Mouse (Mus musculus): ENCODE measurements around the gene Tnpo3. TPM values are rescaled to one million over a fixed set of nuclear protein-coding genes. Genes with fewer than 3 reads are reported as not detected.

Tnpo3 gene
- 26.8 and 31.5 TPM in 2 replicates for total RNA-seq (2014; rRNA removed)
- polyA plus RNA-seq (2012; rRNA removed) = 33.3 and 34.7 TPM in 2 replicates

DNA sequence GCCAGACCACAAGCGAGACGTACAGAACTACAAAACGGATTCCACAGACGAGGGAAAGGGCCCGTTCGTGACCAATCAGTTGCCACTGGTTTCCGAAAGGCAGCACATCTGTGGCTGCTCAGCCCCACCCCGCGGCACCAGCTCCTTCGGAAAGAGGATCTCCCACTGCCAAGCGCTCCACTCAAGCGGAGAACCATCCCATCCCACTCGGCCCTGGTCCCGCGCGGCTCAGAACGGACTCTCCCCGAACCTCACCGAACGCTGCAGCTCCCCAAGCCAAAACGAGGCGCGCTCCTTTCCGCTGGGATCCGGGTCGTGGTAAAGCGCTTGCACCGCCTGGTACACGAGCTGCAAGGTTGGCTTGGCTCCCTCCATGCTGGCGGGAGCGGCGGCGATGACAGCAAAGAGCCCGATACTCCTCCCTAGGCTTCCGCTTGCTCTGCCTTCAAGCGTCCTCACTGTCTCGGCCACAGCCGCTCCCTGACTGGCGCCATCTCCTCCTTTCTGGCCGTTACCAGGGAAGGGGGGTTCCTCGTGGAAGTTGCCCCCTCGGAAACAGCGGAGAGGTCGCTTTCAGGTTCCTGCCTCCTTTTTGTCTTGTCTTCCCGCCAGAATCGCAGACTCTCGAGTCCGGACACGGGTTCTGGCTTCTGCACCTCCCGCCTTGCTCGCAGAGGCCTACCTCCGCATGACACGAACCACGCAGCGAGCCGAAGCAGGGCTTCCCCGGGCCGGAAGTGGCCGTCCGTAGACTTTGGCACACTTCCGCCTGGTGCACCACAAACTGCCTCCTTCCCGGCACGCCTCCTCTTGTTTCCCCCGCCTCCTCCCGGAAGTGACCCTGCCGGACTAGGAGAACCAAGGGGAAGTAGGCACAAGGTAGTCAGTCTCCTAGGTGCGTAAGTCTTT is at the start of gene Tnpo3:
Gene Tnpo3 (minus strand): TSS at position 777 of the 909 bp plus-strand sequence.
- Histone ChIP-seq H3K4me1 (ENCODE audit: control insufficient read depth, insufficient read depth, low read length) (peaks cover 7% of the 10 kb centered on the region; the same call in 1 of the 2 replicates), H3K27me3 (ENCODE audit: control insufficient read depth, insufficient read depth, low read length) (no peaks in the 10 kb centered on the region), H3K27ac (replicated peaks; ENCODE audit: insufficient read depth, low read depth, low read length) (peak within 1 kb of the TSS; percentile 90), H3K9ac (ENCODE audit: low read depth, low read length) (peak within 1 kb of the TSS; percentile 84), H3K36me3 (ENCODE audit: control insufficient read depth, insufficient read depth, low read length) (no peaks in the 10 kb centered on the region), H3K79me2 (ENCODE audit: control insufficient read depth, insufficient read depth, low read length) (peaks cover 16% of the 10 kb centered on the region; the same call in 1 of the 2 replicates), H3K4me3 (ENCODE audit: insufficient read depth, low read depth, low read length) (peak within 1 kb of the TSS; percentile 81)
- peak; percentile 92 for DNase-seq (ENCODE audit: extremely low read depth, low read depth, low spot score)
- TF ChIP-seq CTCF (IDR thresholded peaks at IDR 0.05; ENCODE audit: low read depth, low read length) = no peak
- TF ChIP-seq POLR2A (IDR thresholded peaks at IDR 0.05; ENCODE audit: extremely low read depth, insufficient read depth, low read length) = peak; percentile 60; the same call in 1 of the 2 replicates
- WGBS = under 1% methylated on average over 67 of the region's 67 CpGs

DNA sequence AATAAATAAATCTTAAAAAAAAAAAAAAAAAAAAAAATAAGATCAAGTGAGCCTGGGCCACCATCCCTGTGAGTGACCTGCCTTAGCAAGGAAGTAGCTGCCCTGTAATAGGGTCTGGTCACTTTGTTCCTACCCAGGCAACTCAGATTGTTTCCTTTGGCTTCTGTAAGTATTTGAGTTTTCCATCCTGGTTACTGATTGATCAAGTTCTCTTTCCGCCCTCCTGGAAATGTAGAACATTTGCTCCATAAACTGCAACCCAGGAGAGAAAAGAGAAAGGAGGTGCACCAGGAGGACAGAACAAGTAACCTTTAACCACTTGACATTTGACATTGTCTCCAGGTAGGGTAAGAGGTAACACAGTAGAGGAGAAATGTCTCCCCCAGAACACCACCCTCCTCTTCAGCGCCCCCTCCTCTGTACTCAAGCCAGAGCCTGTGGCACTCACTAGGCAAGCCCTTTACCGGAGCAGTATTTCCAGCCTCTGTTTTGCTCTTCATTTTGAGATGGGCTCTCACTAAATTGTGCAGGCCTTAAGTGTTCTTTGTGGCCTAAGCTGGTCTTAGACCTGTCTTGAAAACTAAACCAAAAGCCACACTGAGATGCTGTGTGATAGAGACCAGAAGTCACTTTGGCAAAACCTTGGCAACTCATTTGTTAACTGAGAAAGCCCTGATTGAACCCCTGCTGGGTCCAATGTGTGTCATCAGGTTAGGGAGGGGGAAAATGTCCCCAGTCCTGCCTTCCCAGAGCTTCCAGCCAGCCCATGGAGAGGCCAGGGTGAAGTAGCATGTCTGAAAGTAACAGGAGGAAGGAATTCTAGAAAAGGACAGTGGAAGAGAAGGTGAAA is 49.2 kb upstream of the Tnpo3 start:
- DNase-seq (ENCODE audit: extremely low read depth, low read depth, low spot score) = peak; percentile 98
- Histone ChIP-seq H3K79me2 (ENCODE audit: control insufficient read depth, insufficient read depth, low read length) (no peaks in the 10 kb centered on the region), H3K27ac (replicated peaks; ENCODE audit: insufficient read depth, low read depth, low read length) (peak overlapping the region; percentile 99), H3K27me3 (ENCODE audit: control insufficient read depth, insufficient read depth, low read length) (no peaks in the 10 kb centered on the region), H3K36me3 (ENCODE audit: control insufficient read depth, insufficient read depth, low read length) (no peaks in the 10 kb centered on the region), H3K9ac (ENCODE audit: low read depth, low read length) (peak overlapping the region; percentile 59), H3K4me3 (ENCODE audit: insufficient read depth, low read depth, low read length) (0 out of 2 replicates have a peak overlapping the region, but pooled peaks have one; percentile 1), H3K4me1 (ENCODE audit: control insufficient read depth, insufficient read depth, low read length) (peaks cover 9% of the 10 kb centered on the region)
- WGBS = 39% methylated on average over 3 of the region's 3 CpGs
- no peak for TF ChIP-seq POLR2A (IDR thresholded peaks at IDR 0.05; ENCODE audit: extremely low read depth, insufficient read depth, low read length)
- TF ChIP-seq CTCF (IDR thresholded peaks at IDR 0.05; ENCODE audit: low read depth, low read length) = no peak

DNA sequence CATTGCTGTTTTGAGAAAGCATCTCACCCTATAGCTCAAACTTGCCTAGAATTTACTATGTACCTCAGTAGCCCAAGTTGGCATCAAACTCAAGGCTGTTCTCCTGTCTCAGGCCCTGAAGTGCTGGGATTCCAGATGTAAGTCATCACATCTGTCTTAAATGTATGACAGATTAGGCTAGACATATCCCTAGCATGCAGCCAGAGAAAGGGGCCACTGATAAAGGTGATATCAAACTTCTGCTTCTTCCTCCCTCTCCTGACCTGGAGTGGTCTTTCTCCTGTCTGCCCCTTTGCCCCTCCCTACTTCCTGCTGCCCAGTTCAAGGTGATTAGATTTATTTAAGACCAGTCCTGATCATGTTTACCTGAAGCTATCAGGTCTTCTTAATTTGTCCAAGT is 43.6 kb upstream of the Tnpo3 start:
- no peaks in the 10 kb centered on the region for H3K27me3 ChIP-seq (ENCODE audit: control insufficient read depth, insufficient read depth, low read length)
- H3K27ac ChIP-seq (replicated peaks; ENCODE audit: insufficient read depth, low read depth, low read length) = no peak overlapping the region
- TF ChIP-seq CTCF (IDR thresholded peaks at IDR 0.05; ENCODE audit: low read depth, low read length) (no peak), POLR2A (IDR thresholded peaks at IDR 0.05; ENCODE audit: extremely low read depth, insufficient read depth, low read length) (no peak)
- H3K4me1 ChIP-seq (ENCODE audit: control insufficient read depth, insufficient read depth, low read length) = peaks cover 2% of the 10 kb centered on the region; the same call in 1 of the 2 replicates
- DNase-seq (ENCODE audit: extremely low read depth, low read depth, low spot score) = no peak
- H3K4me3 ChIP-seq (ENCODE audit: insufficient read depth, low read depth, low read length) = no peak overlapping the region
- no peaks in the 10 kb centered on the region for H3K36me3 ChIP-seq (ENCODE audit: control insufficient read depth, insufficient read depth, low read length)
- H3K79me2 ChIP-seq (ENCODE audit: control insufficient read depth, insufficient read depth, low read length) = no peaks in the 10 kb centered on the region
- H3K9ac ChIP-seq (ENCODE audit: low read depth, low read length) = no peak overlapping the region

- DNase-seq (ENCODE audit: extremely low read depth, low read depth, low spot score) = no peak
- Histone ChIP-seq H3K4me1 (ENCODE audit: control insufficient read depth, insufficient read depth, low read length) (peaks cover 2% of the 10 kb centered on the region; the same call in 1 of the 2 replicates), H3K27me3 (ENCODE audit: control insufficient read depth, insufficient read depth, low read length) (no peaks in the 10 kb centered on the region), H3K27ac (replicated peaks; ENCODE audit: insufficient read depth, low read depth, low read length) (no peak overlapping the region), H3K79me2 (ENCODE audit: control insufficient read depth, insufficient read depth, low read length) (no peaks in the 10 kb centered on the region), H3K36me3 (ENCODE audit: control insufficient read depth, insufficient read depth, low read length) (no peaks in the 10 kb centered on the region), H3K9ac (ENCODE audit: low read depth, low read length) (no peak overlapping the region), H3K4me3 (ENCODE audit: insufficient read depth, low read depth, low read length) (no peak overlapping the region)
- WGBS = 43% methylated on average over 10 of the region's 10 CpGs
- no peak for TF ChIP-seq CTCF (IDR thresholded peaks at IDR 0.05; ENCODE audit: low read depth, low read length)
- TF ChIP-seq POLR2A (IDR thresholded peaks at IDR 0.05; ENCODE audit: extremely low read depth, insufficient read depth, low read length) = no peak
Measured at GRCm38 (mm10) chr6:29650170-29650549, 40.5 kb upstream of the Tnpo3 start.

DNA sequence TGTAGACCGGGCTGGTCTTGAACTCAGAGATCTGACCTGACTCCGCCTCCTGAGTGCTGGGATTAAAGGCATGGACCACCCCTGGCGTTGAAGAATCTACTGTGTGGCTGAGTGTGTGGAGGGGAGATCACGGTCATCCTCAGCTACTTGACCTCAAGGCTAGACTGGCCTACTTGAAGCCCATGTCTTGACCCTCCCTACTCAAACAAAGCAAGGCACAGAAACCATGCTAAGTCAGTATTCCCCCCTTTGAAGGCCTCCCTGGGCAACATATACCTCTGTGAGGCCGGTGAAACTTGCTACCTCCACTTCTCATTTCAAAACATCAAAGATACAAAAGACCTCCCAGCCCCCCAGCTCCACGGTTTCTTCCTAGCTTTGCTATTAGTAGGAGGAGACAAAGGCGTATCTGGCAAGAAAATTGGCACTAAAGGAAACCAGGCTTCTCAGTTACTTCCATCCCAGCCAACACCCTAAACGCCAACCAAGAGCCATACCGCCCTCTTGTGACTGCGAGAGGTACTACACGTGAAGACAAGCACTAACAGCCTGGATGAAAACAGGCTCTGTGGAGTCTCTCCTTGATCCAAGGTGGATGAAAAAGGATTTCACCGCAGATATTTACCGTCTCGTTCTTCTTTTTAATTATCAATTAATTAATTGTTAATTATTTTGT is 39.9 kb upstream of the Tnpo3 start:
- DNase-seq (ENCODE audit: extremely low read depth, low read depth, low spot score) = peak; percentile 79
- TF ChIP-seq CTCF (IDR thresholded peaks at IDR 0.05; ENCODE audit: low read depth, low read length) = peak; percentile 84
- TF ChIP-seq POLR2A (IDR thresholded peaks at IDR 0.05; ENCODE audit: extremely low read depth, insufficient read depth, low read length) = no peak
- Histone ChIP-seq H3K36me3 (ENCODE audit: control insufficient read depth, insufficient read depth, low read length) (no peaks in the 10 kb centered on the region), H3K27me3 (ENCODE audit: control insufficient read depth, insufficient read depth, low read length) (no peaks in the 10 kb centered on the region), H3K4me3 (ENCODE audit: insufficient read depth, low read depth, low read length) (no peak overlapping the region), H3K9ac (ENCODE audit: low read depth, low read length) (no peak overlapping the region), H3K27ac (replicated peaks; ENCODE audit: insufficient read depth, low read depth, low read length) (no peak overlapping the region), H3K79me2 (ENCODE audit: control insufficient read depth, insufficient read depth, low read length) (no peaks in the 10 kb centered on the region), H3K4me1 (ENCODE audit: control insufficient read depth, insufficient read depth, low read length) (peaks cover 2% of the 10 kb centered on the region; the same call in 1 of the 2 replicates)
- WGBS = 30% methylated on average over 14 of the region's 14 CpGs

All from liver, adult 2 months (tissue).